9 mouse cellular contexts compared by ENCODE assay signal in genomic region chr11:70002471-70002870, GRCm38 (mm10). TPM values are rescaled to one million over a fixed set of nuclear protein-coding genes. Genes with fewer than 3 reads are reported as not detected.
DNase-seq lines count a peak whose midpoint lies in the region; ATAC-seq and TF ChIP-seq lines count a peak whose summit lies in the region.
"Had no signal": no experiment of that assay in that cellular context is flagged by ENCODE, and none has a peak within 500 bp of the region (broad histone marks: within the 10 kb centered on the region; RNA-seq: fewer than 3 reads in every experiment).

No protein-coding gene starts in this region.

- no peak overlapping the region for H3K27ac ChIP-seq in heart, embryonic 10.5 days
- H3K27ac ChIP-seq in forebrain, embryonic 16.5 days (ENCODE audit: low read length), result no peak overlapping the region
- H3K27ac ChIP-seq in liver, embryonic 13.5 days, result no peak overlapping the region

- H3K9ac ChIP-seq in forebrain, embryonic 16.5 days (replicated peaks; ENCODE audit: low read depth, low read length), result no peak overlapping the region
- H3K9ac ChIP-seq in liver, embryonic 13.5 days, result peak overlapping the region; percentile 37; the same call in 1 of the 2 replicates

- H3K4me1 ChIP-seq in heart, embryonic 10.5 days, result peaks cover 43% of the 10 kb centered on the region
- H3K4me1 ChIP-seq in E14TG2a.4 (replicated peaks; ENCODE audit: low read depth, low read length), result peaks cover 91% of the 10 kb centered on the region
- H3K4me1 ChIP-seq in forebrain, embryonic 16.5 days (replicated peaks; ENCODE audit: control insufficient read depth, insufficient read depth, low read length), result peaks cover 39% of the 10 kb centered on the region
- peaks cover 65% of the 10 kb centered on the region for H3K4me1 ChIP-seq in liver, embryonic 13.5 days (replicated peaks)

- no peaks in the 10 kb centered on the region for H3K9me3 ChIP-seq in heart, embryonic 10.5 days
- no peaks in the 10 kb centered on the region for H3K9me3 ChIP-seq in E14TG2a.4 (ENCODE audit: low read length)
- H3K9me3 ChIP-seq in forebrain, embryonic 16.5 days (ENCODE audit: control insufficient read depth, low read length), result no peaks in the 10 kb centered on the region
- no peaks in the 10 kb centered on the region for H3K9me3 ChIP-seq in liver, embryonic 13.5 days (replicated peaks)

- ATAC-seq in forebrain, embryonic 16.5 days, result no peak
- no peak for ATAC-seq in liver, embryonic 13.5 days (ENCODE audit: low read depth)
- no peak for ATAC-seq in erythroid progenitor cell, adult 5-6 weeks (replicated peaks; ENCODE audit: low FRiP score, poor library complexity, severe bottlenecking)

- H3K4me2 ChIP-seq in forebrain, embryonic 16.5 days (ENCODE audit: low read length), result peak overlapping the region; percentile 95
- H3K4me2 ChIP-seq in liver, embryonic 13.5 days, result no peak overlapping the region

- 92% methylated on average over 2 of the region's 2 CpGs for WGBS in heart, embryonic 10.5 days
- WGBS in forebrain, embryonic 16.5 days, result 89% methylated on average over 2 of the region's 2 CpGs
- 73% methylated on average over 2 of the region's 2 CpGs for WGBS in liver, embryonic 13.5 days (ENCODE audit: insufficient replicate concordance)

- H3K27me3 ChIP-seq in heart, embryonic 10.5 days (ENCODE audit: insufficient read depth, poor library complexity, severe bottlenecking), result no peaks in the 10 kb centered on the region
- no peaks in the 10 kb centered on the region for H3K27me3 ChIP-seq in E14TG2a.4 (ENCODE audit: insufficient read depth, low read length)
- no peaks in the 10 kb centered on the region for H3K27me3 ChIP-seq in forebrain, embryonic 16.5 days (replicated peaks; ENCODE audit: control insufficient read depth, insufficient read depth, low read length)
- H3K27me3 ChIP-seq in liver, embryonic 13.5 days, result no peaks in the 10 kb centered on the region

- no peak for DNase-seq in heart, embryonic 10.5 days (ENCODE audit: low spot score)
- DNase-seq in heart, adult 18-20 months, result no peak
- no peak for DNase-seq in liver, embryonic 13.5 days
- no peak for DNase-seq in T-cell, adult 2 months (ENCODE audit: low spot score)
- no peak for DNase-seq in thymus, postnatal 10 days (ENCODE audit: low spot score in 2 of 2)
- DNase-seq: cerebellum, adult 9-10 months had no signal

- H3K4me3 ChIP-seq in heart, embryonic 10.5 days, result peak overlapping the region; percentile 80
- H3K4me3 ChIP-seq in E14TG2a.4 (replicated peaks; ENCODE audit: low read length), result peak overlapping the region; percentile 94
- no peak overlapping the region for H3K4me3 ChIP-seq in forebrain, embryonic 16.5 days (replicated peaks; ENCODE audit: low read length)
- no peak overlapping the region for H3K4me3 ChIP-seq in liver, embryonic 13.5 days (replicated peaks)

- H3K36me3 ChIP-seq in heart, embryonic 10.5 days, result peaks cover 65% of the 10 kb centered on the region
- peaks cover 82% of the 10 kb centered on the region for H3K36me3 ChIP-seq in E14TG2a.4 (ENCODE audit: insufficient read depth, low read length)
- peaks cover 29% of the 10 kb centered on the region for H3K36me3 ChIP-seq in forebrain, embryonic 16.5 days (ENCODE audit: control insufficient read depth, insufficient read depth)
- H3K36me3 ChIP-seq in liver, embryonic 13.5 days, result peaks cover 56% of the 10 kb centered on the region

- TF ChIP-seq CTCF in E14TG2a.4 (conservative IDR thresholded peaks at IDR 0.05; ENCODE audit: low read length), result no peak

RNA-seq across cellular contexts. Expression of gene Dvl2, which starts 2.1 kb away (rescaled TPM):
- polyA plus RNA-seq in heart, embryonic 10.5 days (2016; fragmentation: Nextera tagmentation; extraction: Ambion mirVana), result 29.5 and 40.3 TPM in 2 replicates
- total RNA-seq in heart, adult 18-20 months (2021), result 1 to 10 TPM; 3.4 to 4.8 TPM
- polyA plus RNA-seq in forebrain, embryonic 16.5 days (2015; fragmentation: Nextera tagmentation; extraction: Ambion mirVana), result 34.6 and 34.7 TPM in 2 replicates
- polyA plus RNA-seq in liver, embryonic 13.5 days (2015; fragmentation: Nextera tagmentation; extraction: Ambion mirVana), result 6.4 and 7.4 TPM in 2 replicates
- total RNA-seq in erythroid progenitor cell, adult 5-6 weeks (2015; ENCODE audit: low replicate concordance), result 2.9 and 4.3 TPM in 2 replicates
- 0.30 and 2.4 TPM in 2 replicates for total RNA-seq in erythroid progenitor cell, adult 5-6 weeks (2017; ENCODE audit: low replicate concordance)

RNA-seq across cellular contexts. Expression of gene Phf23, which starts 6.9 kb away (rescaled TPM):
- polyA plus RNA-seq in heart, embryonic 10.5 days (2016; fragmentation: Nextera tagmentation; extraction: Ambion mirVana), result 51.8 and 73.3 TPM in 2 replicates
- 10 to 100 TPM; 18.4 to 19.7 TPM for total RNA-seq in heart, adult 18-20 months (2021)
- 63.7 and 66.8 TPM in 2 replicates for polyA plus RNA-seq in forebrain, embryonic 16.5 days (2015; fragmentation: Nextera tagmentation; extraction: Ambion mirVana)
- 29.8 and 32.7 TPM in 2 replicates for polyA plus RNA-seq in liver, embryonic 13.5 days (2015; fragmentation: Nextera tagmentation; extraction: Ambion mirVana)
- total RNA-seq in erythroid progenitor cell, adult 5-6 weeks (2015; ENCODE audit: low replicate concordance), result 18.7 and 21.4 TPM in 2 replicates
- total RNA-seq in erythroid progenitor cell, adult 5-6 weeks (2017; ENCODE audit: low replicate concordance), result 22.2 and 25.4 TPM in 2 replicates

RNA-seq across cellular contexts. Expression of gene Gabarap, which starts 11.5 kb away (rescaled TPM):
- polyA plus RNA-seq in heart, embryonic 10.5 days (2016; fragmentation: Nextera tagmentation; extraction: Ambion mirVana), result 365 and 379 TPM in 2 replicates
- total RNA-seq in heart, adult 18-20 months (2021), result 100 to 1,000 TPM; 285 to 320 TPM
- 563 and 565 TPM in 2 replicates for polyA plus RNA-seq in forebrain, embryonic 16.5 days (2015; fragmentation: Nextera tagmentation; extraction: Ambion mirVana)
- 259 and 294 TPM in 2 replicates for polyA plus RNA-seq in liver, embryonic 13.5 days (2015; fragmentation: Nextera tagmentation; extraction: Ambion mirVana)
- total RNA-seq in erythroid progenitor cell, adult 5-6 weeks (2015; ENCODE audit: low replicate concordance), result 393 and 394 TPM in 2 replicates
- 161 and 239 TPM in 2 replicates for total RNA-seq in erythroid progenitor cell, adult 5-6 weeks (2017; ENCODE audit: low replicate concordance)

RNA-seq across cellular contexts. Expression of gene Acadvl, which starts 12.7 kb away (rescaled TPM):
- polyA plus RNA-seq in heart, embryonic 10.5 days (2016; fragmentation: Nextera tagmentation; extraction: Ambion mirVana), result 79.1 and 102 TPM in 2 replicates
- 1,000 to 10,000 TPM; 1,326 to 1,372 TPM for total RNA-seq in heart, adult 18-20 months (2021)
- polyA plus RNA-seq in forebrain, embryonic 16.5 days (2015; fragmentation: Nextera tagmentation; extraction: Ambion mirVana), result 60.2 and 60.6 TPM in 2 replicates
- 83.7 and 87.2 TPM in 2 replicates for polyA plus RNA-seq in liver, embryonic 13.5 days (2015; fragmentation: Nextera tagmentation; extraction: Ambion mirVana)
- 24.9 and 52.8 TPM in 2 replicates for total RNA-seq in erythroid progenitor cell, adult 5-6 weeks (2015; ENCODE audit: low replicate concordance)
- total RNA-seq in erythroid progenitor cell, adult 5-6 weeks (2017; ENCODE audit: low replicate concordance), result 20.7 and 23.4 TPM in 2 replicates

RNA-seq across cellular contexts. Expression of gene Dlg4, which starts 14.3 kb away (rescaled TPM):
- 5.7 and 9.3 TPM in 2 replicates for polyA plus RNA-seq in heart, embryonic 10.5 days (2016; fragmentation: Nextera tagmentation; extraction: Ambion mirVana)
- 1 to 10 TPM; 5.9 to 6.8 TPM for total RNA-seq in heart, adult 18-20 months (2021)
- polyA plus RNA-seq in forebrain, embryonic 16.5 days (2015; fragmentation: Nextera tagmentation; extraction: Ambion mirVana), result 25.6 and 32.7 TPM in 2 replicates
- 1.1 and 1.2 TPM in 2 replicates for polyA plus RNA-seq in liver, embryonic 13.5 days (2015; fragmentation: Nextera tagmentation; extraction: Ambion mirVana)
- total RNA-seq in erythroid progenitor cell, adult 5-6 weeks (2015; ENCODE audit: low replicate concordance), result not detected in 2 replicates
- 1.1 and 2.7 TPM in 2 replicates for total RNA-seq in erythroid progenitor cell, adult 5-6 weeks (2017; ENCODE audit: low replicate concordance)

Comparison
In these comparisons a context has a peak if more than half of its experiments do, and no peak if none do; other contexts are left out.
1. H3K4me3 ChIP-seq: peak in heart, embryonic 10.5 days (single experiment) and E14TG2a.4 (single experiment); none in forebrain, embryonic 16.5 days (single experiment) and liver, embryonic 13.5 days (single experiment).